Mouse (Mus musculus) B cell, adult 2 months (primary cell): ENCODE results near the gene Ssbp4.
"Not testable (repeated sequence)": the region's sequence is repeated elsewhere in the genome, so short reads cannot be mapped to it uniquely, and the experiment has no call there.

Experiments
- DNase-seq, 2 experiments: peaks; one replicate each; pipeline ENCODE4 v3.0.0; 2022

The Ssbp4 gene

GRCm38 (mm10) chr8:70606780-70607602 lies 1.7 kb downstream of the Ssbp4 start:
- no peak for DNase-seq

GRCm38 (mm10) chr8:70605871-70606779 lies 2.5 kb downstream of the Ssbp4 start:
- no peak for DNase-seq

- DNase-seq = no peak
Observed at GRCm38 (mm10) chr8:70604558-70604957, 4.1 kb downstream of the Ssbp4 start.

GRCm38 (mm10) chr8:70602139-70602811 lies 6.4 kb downstream of the Ssbp4 start:
- DNase-seq = no peak

GRCm38 (mm10) chr8:70601271-70601649 lies 7.4 kb downstream of the Ssbp4 start:
- peak; percentile 77 to 78 for DNase-seq

- no peak for DNase-seq
Observed at GRCm38 (mm10) chr8:70600473-70601270, 8.0 kb downstream of the Ssbp4 start.

- no peak for DNase-seq
Observed at GRCm38 (mm10) chr8:70599507-70600290, 9.0 kb downstream of the Ssbp4 start.

- DNase-seq = no peak
Observed at GRCm38 (mm10) chr8:70598722-70599121, 9.9 kb downstream of the Ssbp4 start.

GRCm38 (mm10) chr8:70598283-70598682 lies 10.4 kb downstream of the Ssbp4 start:
- DNase-seq = peak; percentile 29 to 37

- DNase-seq = no peak
Observed at GRCm38 (mm10) chr8:70597417-70598272, 11.0 kb downstream of the Ssbp4 start.

GRCm38 (mm10) chr8:70596775-70597416 lies 11.8 kb downstream of the Ssbp4 start:
- peak; percentile 69 to 74 for DNase-seq

GRCm38 (mm10) chr8:70596216-70596615 lies 12.5 kb downstream of the Ssbp4 start:
- DNase-seq = no peak

GRCm38 (mm10) chr8:70595811-70596210 lies 12.9 kb downstream of the Ssbp4 start:
- no peak for DNase-seq

- DNase-seq = peak in 1 of 2 experiments; percentile 54
Observed at GRCm38 (mm10) chr8:70594621-70595564, 13.8 kb downstream of the Ssbp4 start.

GRCm38 (mm10) chr8:70593961-70594609 lies 14.6 kb downstream of the Ssbp4 start, which contains the start of gene Isyna1:
Gene Isyna1, plus strand, starts transcription at chr8:70594373.
- peak; percentile 90 to 91 for DNase-seq

GRCm38 (mm10) chr8:70593173-70593572 lies 15.5 kb downstream of the Ssbp4 start:
- no peak for DNase-seq

GRCm38 (mm10) chr8:70591569-70591968 lies 17.1 kb downstream of the Ssbp4 start:
- DNase-seq = no peak

- not testable (repeated sequence) for DNase-seq
Observed at GRCm38 (mm10) chr8:70587955-70588354, 20.7 kb downstream of the Ssbp4 start.
